Mouse (Mus musculus) kidney, postnatal 25 days (tissue): Measurements from ENCODE around the gene Ccdc181.
"Not testable (repeated sequence)": the region's sequence is repeated elsewhere in the genome, so short reads cannot be mapped to it uniquely, and the experiment has no call there.

Experiments used
- DNase-seq, 2 experiments: peaks; one replicate each; pipeline ENCODE4 v3.0.0; 2021; ENCODE audit warnings: mixed read lengths in 2 of 2

Gene Ccdc181

DNA sequence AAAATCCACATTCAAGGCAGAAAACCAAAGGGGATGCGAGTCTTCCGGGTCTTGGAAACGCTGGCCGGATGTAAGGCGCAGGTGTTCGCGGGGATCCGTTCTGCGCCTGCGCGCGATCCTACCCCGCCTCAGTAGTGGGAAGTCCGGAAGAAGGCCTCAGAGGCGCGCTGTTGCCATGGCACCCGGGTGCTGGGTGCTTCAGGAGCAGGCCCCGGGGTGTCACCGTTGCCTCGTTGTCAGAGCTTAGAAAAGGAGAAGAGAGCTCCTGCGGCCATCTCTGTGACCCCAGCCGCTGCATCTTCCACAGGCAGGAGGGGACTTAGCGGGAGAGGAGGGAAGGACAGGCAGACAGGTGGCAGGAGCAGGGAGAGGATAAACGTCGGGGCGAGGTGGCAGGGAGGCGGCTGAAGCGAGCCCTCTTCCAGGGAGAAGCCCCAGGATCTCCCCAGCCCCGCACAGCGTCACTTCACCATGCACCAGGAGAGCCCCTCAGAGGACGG lies at the start of gene Ccdc181:
Gene Ccdc181, plus strand, starts transcription at position 131 of the 500 bp plus-strand sequence.
- DNase-seq = peak; percentile 95 to 98

DNA sequence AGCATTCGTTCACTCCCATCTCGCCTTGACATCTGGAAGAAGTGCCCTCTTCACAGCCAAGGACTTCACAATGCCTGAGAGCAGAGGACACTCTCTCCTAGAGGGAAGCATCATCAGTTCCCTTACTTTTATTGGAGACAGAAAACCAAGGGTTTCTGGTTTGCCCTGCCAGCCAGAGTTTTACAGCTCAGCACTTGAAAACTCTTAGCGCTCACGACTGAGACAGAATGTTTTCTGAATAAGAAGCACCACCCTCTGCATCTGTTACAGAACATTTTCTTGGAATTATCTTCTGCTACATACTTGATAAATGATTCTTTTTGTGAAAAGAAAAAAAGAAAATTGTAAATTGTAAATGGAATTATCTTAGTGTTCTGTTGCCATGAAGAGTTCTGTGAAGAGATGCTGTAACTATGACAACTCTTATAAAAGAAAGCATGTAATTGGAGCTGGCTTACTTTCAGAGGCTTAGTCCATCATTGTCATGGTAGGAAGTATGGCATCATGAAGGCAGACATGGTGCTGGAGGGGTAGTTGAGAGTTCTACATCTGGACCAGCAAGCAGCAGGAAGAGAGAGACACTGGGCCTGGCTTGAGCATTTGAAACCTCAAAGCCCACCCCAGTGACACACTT lies 43.3 kb upstream of the Ccdc181 start:
- DNase-seq = not testable (repeated sequence)

DNA sequence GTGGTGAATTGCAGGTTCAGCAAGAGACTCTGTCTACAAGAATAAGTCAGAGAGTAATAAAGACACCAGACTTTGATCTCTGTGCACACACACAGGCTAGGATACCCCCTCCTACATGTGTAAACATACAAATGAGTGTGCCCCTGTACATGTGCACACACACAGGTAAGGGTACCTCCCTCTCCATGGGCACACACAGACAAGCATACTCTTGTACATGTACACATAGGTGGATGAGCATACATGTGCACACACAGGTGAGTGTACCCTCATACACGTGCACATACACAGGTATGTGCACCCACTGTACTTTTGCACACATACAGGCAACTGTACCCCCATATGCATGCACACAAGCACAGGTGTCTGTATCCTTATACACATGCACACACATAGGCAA lies 41.9 kb upstream of the Ccdc181 start:
- no peak for DNase-seq

DNA sequence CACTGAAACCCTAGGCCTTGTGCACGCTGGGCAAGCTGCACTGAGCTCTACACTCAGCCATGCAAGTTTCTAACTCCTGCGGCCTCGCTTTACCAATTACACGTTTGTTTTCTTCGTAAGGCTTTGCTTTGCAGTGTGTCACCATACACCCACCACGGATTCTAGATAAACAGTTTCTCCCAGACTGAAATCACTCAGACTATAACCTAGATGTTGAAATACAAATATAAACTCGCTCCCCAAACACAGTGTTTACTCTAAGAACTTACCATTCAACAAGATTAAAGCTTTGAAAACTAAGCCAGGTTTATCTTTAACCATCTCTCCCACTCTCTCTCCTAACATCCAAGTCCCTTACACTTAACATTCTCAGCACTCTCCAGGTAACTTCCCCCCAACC lies 40.3 kb upstream of the Ccdc181 start:
- no peak for DNase-seq

DNA sequence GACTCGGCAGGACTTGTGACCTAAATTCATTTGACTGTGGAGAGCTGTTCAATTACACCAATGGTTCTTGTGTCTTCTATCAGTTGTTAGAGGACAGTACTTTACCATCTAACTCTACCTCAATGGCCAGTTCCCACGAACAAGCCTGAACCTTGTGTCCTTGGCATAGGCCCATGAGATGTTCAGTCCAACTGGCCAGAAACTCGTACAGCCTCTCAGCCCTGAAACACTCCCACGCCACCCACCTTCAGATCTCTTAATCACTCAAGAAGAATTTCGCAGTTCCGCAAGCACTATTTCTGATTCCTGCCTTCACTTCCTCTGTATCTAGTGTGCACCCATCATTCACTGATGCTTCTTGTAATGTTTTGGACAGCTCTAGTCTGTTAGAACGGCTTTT lies 39.3 kb upstream of the Ccdc181 start:
- peak in 1 of 2 experiments; percentile 54 for DNase-seq

DNA sequence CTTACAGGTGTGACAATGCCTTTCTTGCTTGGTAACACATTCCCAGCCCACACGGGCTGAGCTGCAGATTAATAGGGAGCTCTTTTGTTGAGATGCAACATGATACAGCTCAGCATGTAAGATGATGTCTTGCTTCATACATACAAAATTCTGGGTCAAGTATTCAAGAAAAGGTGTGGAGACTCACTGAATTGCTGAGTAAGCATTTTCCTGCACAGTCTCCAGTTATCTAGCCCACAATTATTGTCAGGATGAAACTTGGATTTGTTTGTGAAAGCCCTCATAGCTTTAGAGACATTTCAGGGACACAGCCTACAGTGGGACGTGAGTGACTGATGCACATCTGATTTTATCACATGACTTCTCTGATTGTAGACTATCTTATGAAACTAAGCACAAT lies 33.9 kb upstream of the Ccdc181 start:
- no peak for DNase-seq

DNA sequence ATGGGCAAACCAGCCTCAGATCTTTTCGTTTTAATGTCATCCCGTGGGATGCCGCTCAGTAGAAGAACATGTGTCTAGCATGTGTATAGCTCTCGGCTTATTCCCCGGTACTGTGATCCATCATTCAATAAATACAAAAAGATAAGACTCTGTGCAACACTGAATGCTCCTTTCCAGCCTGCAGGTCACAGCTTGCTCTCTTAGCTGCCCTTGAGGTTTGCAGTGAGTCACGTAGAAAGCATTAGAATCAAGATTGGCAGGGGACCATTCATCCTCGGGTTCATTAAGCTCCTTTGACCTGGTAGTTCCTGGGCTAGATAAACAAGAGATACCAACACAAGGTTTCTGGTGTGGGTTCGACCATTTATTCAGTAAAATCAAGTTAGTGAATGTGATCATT lies 32.6 kb upstream of the Ccdc181 start:
- no peak for DNase-seq

DNA sequence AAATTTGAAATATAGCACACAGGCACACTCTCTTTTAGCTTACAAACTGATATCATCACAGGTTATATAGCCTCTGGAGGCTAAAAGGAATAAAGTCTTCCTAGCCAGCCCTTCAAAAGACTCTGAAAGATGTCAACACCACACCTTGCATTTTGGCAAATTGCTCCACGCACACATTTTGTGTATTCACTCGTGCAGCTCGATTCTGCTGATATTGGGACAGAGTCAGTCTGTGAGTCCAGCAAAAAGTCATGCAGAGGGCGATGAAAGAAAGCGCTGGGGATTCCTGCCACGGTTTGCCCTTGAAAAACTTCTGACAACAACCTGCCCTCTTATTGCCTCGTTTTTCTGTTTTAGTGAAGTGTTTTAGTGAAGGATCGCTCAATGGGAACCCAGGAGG lies 27.9 kb upstream of the Ccdc181 start:
- no peak for DNase-seq

DNA sequence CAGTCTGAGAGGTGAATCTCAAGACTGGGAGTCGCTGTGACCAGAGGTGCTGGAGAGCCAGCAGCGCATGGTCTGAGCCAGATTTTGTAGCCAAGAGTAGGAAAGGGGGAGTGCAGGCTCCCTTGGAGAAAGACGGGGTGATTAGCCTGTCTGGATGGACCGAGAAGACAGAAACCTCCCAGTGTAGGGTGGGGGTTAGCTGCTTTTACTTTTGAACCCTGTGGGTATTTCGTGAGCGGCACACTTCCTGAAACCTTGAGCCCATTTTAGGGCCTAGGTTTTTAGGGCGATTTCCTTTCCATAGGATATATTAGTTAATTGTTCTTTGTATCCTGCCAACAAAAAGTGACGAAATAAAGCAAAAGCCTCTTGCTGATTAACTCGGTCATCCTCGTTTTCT lies 27.4 kb upstream of the Ccdc181 start:
- DNase-seq = peak in 1 of 2 experiments; percentile 33

DNA sequence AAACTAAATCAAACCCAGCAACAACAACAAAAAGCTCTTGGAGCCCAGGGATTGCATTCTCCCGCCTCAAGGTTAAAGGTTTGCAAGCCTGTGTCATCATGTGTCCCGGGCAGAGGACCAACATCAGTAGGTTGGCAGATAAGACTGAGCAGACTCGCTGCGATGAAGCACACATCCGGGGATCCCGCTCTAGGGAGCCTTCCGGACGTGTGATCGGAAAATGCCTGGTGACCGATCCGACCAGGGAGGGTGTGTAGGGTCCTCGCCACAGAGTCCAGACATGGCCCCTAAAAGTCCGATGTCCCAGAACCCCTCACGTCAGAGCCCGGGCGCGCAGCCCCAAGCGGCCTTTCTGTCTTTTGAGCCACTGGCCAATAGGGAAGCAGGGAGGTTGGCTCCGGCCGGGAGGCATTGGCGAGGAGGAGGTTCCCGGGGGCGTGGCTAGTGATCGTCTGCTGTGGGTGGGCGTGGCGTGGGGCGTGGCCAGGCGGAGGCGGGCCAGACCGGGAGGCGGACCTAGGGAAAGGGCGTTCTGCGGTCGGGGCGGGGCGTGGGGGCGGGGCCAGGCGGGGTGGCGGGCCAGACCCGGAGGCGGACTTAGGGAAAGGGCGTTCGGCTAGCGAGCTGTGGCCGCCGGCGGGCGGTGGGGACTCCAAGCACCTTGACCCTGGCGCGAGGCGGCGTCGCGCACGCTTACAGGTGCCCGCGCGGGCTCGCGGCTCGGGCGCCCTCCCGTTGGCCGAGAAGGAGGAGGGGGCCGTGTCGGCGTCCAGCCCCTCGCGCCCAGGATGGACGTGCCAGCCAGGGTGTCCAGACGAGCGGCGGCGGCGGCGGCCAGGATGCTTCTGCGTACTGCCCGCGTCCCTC lies 26.7 kb upstream of the Ccdc181 start, which contains the start of gene Slc19a2:
Gene Slc19a2, plus strand, starts transcription at position 582 of the 867 bp plus-strand sequence.
- DNase-seq = peak; percentile 99

DNA sequence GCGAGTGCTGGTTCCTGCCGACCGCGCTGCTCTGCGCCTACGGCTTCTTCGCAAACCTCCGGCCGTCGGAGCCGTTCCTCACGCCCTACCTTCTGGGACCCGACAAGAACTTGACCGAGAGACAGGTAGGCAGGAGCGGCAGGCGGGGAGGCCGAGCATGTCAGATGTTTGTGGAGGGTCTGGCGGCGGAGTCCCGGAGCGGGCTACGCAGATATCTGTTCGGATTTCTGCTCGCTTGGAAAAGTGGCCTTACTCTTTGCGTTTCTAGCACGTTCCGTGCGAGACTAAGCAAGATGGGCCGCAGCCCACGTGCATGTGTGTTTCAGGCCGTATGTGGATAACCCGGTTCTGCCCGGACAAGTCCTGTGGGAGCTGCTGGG lies 26.1 kb upstream of the Ccdc181 start:
- DNase-seq = no peak

DNA sequence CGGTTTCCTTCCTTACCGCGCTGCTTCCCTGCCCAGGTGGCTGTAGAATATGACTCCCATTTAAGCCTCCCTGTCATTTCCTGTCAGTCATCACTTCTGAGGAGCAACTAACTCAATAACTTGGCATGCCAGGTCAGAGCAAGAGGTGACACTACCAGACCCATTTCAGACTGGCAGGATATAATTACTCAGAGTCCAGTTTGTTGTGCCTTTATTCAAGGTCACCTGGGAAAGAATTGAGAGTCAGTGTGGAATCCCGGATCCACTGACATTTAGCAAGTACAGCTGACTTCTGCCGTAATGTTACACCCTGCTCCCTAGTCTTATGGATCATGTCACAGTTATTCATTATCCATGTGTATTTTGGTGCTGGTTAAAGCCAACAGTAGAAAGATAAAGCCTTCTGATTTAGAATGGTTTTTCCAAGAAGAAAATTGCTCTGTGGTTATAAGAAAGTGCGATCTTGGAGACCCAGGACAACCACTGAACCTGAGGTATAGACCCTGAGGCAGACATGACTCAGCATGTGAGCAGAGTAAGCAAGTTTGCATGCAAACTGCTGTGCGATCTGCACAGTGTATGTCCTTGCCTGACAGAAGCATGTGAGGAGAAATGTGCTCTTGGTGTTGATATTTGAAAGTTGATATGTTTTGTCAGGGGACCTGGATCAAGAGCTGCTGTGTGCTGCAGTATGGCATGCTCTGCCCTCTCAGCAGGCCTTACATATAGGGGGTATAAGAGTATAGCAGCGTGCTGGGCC lies 24.8 kb upstream of the Ccdc181 start:
- DNase-seq = no peak

DNA sequence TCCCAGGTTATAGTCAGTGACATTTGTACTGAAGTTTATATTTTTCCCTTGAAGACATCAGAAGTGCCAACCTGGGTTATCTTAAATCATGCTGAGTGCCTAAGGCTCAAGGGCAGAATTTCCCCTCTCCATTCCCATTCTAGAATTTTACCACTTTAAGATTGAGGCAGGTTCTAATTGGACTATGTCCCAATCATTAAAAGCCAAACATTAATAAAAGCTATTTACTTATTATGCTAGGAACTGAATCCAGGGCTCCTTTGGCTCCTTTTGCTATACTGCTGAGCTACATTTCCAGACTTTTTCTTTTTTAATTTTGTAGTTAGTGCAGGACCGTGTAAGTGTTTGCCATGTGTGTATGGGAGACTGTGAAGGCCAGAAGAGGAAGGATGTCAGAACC lies 23.9 kb upstream of the Ccdc181 start:
- DNase-seq = no peak

DNA sequence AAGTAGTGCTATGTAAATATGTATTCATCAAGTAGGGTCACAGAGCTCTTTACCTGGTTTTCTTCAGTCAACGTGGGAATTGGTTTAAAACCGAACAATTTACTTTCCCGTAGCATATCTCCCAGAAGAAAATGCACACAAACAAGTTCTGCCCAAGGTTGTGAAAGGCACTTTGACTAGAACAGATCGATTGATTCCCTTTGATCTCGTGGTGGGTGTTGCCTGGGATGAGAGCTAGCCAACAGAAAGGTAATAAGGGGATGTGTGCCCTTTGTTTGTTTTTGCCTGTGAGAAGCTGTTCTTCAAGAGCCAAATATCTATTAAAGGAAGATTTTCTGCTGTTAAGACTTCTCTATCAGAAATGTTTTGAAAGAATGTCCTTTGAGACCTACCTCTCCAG lies 22.8 kb upstream of the Ccdc181 start:
- DNase-seq = no peak

DNA sequence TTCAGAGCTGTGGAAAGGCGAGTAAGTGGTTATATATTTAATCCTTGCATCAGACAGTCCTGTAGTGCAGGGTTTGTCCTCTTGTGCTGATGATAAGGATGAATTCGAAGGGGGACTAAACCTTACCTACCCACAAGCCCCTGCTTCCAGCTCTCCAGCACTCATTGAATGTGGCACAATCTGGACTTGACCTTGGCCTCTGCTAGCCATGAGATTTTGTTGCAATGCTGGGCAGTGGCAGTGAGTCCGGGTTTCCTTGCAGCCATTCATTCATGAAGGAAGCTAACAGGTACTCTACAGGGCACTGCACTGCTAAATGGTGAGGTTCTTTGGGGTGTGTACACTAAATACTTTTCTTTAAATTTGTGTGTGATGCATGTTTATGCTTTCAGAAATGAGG lies 20.5 kb upstream of the Ccdc181 start:
- no peak for DNase-seq

DNA sequence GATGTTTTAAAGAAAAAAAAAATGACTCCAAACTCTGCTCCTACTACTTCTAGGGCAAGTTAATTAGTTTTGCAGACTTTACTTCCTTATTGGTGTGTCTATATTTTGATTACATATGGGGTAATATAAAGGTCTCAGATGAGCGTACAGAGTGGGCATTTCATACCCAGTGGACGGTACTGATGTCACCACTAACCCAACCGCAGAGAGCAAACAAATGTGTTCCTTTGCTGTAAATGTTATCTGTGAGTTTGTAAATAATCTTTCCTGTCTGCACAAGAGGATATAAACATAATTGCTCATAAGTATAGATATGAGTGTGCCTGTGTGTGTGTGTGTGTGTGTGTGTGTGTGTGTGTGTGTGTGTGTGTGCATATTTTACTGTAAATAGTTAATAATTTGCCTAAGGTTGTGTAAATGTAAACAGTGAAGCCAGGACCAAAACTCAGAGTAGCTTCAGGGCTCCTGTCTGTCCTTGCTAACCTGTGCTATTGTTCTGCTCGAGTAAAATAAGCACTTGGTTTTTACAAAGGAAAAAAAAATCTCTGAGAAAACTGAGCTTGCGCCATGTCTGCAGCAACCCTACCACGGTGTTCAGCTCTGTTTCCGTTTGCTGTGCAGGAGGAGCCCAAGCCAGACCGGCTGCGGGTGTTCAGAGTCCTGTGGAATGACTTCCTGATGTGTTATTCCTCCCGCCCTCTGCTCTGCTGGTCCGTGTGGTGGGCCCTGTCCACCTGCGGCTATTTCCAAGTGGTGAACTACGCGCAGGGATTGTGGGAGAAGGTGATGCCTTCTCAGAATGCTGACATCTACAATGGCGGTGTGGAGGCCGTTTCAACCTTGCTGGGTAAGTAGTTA lies 15.0 kb upstream of the Ccdc181 start:
- DNase-seq = no peak

DNA sequence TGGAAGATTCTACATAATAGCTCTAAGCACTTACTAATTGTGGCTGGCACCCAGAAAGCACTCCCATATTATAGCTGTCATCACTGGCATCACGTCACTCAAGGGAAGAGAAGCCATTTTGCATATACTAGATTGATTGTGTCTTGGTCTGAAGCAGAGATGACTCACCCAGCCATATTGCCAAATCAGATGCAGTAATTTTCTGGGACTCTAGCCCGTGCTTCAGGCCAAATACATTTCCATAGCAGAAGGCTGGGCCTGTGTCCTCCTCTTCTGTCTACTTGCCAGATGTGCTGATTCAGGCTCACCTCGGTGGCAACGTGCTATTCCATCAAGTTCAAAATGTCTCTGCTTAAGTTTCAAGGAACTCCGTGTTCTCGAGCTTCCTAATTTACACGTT lies 13.8 kb upstream of the Ccdc181 start:
- no peak for DNase-seq

DNA sequence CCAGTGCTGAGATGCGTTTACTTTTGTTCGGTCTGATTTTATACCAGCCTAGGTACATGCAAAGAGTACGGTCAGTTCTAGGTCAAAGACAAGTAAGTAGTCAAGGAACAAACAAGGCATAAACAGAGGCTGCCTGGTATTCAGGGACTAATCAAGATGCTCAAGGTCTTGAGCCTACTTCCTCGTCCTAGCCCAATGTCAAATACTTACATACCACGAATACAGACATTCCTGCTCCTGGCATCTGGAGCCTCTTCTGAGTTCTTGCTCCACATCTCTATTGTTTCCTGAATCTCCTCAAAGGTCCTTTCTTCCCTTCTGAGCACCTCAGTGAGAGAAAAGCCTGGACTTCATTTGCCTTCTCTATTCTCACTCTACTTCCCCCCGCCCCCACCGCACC lies 4.4 kb upstream of the Ccdc181 start:
- DNase-seq = no peak

DNA sequence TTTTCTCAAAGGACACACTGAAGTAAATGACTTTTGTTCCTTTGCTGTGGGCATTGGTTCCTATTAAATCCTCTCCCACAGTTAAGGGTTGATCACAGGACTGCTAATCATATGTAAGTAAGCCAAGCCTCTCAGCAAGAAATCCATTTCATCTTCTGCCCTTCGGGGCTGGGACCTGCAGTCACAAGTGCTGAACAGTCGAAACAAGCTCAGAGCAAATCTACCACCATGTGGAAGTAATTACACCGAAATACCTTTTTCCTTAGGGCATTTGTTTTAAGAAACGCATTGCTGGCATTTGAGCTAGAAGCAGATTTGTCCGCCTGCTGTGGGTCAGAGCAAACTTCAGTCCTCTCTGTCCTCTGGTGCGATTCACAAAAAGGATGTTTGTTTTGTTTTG lies 1.7 kb upstream of the Ccdc181 start:
- DNase-seq = no peak

DNA sequence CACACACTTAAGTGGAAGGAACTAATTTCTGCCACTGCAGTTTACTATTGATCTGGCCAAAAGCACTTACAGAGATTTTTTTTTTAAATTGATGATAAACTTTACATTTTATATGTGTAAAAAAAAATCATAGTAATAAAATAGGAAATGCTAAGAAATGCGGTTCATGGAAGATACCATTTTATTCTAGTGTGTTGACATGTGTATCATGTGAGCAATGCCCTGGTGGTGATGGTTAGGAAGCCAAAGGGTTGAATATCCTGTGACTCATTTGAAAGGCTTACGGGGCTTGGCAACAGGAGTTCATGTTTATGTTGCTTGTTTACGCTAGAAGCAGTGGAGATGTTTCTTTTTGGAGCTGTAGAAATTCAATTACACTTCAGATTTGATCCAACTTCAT lies 1.2 kb downstream of the Ccdc181 start:
- DNase-seq = no peak

DNA sequence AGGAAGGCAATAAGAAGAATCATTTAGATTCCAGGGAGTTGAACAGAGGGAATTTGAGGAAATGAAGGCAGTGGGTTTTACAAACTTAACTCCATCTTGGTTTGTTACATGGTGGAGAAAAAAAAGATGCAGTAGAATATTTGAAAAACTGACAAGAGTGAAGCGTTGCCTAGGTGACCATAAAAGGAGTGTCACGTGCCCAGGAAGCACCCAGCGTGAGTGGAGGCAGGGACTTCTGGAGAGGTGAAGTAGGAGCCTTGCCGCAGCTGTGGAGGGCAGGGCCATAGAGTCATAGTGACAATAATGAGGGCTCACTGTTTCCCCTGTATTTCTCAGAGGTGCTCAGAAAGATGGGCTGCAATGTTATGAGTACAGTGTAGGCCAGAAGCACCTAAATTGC lies 3.9 kb downstream of the Ccdc181 start:
- DNase-seq = no peak

DNA sequence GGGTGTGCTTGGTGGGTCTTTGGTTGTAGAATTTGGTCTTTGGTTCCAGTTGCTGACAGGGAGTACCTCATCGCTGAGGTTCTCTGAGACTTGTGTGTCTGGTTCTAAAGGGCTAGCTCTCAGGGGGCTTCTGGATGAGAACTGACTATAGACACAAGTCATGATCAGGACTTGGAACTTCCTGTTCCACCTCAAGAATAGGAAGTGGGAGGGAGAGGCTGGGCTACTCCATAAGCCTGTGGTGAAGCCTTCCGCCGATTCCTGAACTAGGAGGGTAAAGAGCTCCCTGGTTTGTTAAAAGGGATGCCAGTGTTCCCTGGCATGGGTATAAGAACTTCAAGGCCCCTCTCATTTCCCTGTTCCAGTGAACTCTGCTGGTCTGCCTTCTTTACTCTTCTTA lies 8.6 kb downstream of the Ccdc181 start:
- no peak for DNase-seq

DNA sequence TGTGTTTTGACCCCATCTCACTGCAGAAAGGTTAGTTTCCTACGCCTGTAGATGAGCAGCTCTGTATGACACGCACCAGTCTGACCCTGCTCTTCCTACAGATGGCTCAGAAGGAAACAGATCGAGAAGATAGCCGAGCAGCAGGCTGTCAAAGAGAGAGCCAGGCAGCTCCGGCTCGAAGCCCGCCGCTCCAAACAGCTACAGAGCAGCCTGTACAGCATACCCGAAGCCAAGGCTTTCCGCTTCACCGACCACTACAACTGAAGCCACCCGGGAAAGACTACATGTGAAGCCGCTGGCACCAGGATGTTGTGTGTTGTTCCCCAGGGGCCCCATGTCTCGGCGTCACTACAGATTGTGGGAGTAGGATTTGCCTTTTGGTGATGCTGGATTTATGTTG lies 12.0 kb downstream of the Ccdc181 start:
- no peak for DNase-seq
